Mouse (Mus musculus) liver, postnatal 0 days (tissue): ENCODE data around the gene Ccdc162. TPM values are rescaled to one million over a fixed set of nuclear protein-coding genes. Genes with fewer than 3 reads are reported as not detected.
A peak's percentile ranks its signal among the peaks of the same experiment; 100 is the strongest.

Source experiments
- ATAC-seq: fragments of 200-750 bp; cut with Nextera tagmentation; 2 replicates; pipeline ENCODE4 v1.8.0; 2017; ENCODE audit warnings: mild to moderate bottlenecking, moderate library complexity
- DNase-seq: peaks from one replicate; pipeline ENCODE4 v3.0.0-alpha.2; 2016
- H3K27ac ChIP-seq: fragments of 300-500 bp; sonication (generic); 2 replicates; pipeline ENCODE4 v1.5.1; 2014; ENCODE audit warnings: antibody characterized with exemption, moderate library complexity, mild to moderate bottlenecking, low read depth
- H3K27me3 ChIP-seq: fragments of 300-500 bp; sonication (generic); 2 replicates; pipeline ENCODE4 v1.6.1; 2014; ENCODE audit warnings: low read length, control low read depth, mixed read lengths; ENCODE audit not compliant: insufficient read depth
- H3K36me3 ChIP-seq: fragments of 300-500 bp; sonication (generic); replicated peaks from 2 replicates; pipeline ENCODE4 v1.6.1; 2014; ENCODE audit warnings: mild to moderate bottlenecking, control low read depth, low read length, moderate library complexity, mixed read lengths; ENCODE audit not compliant: insufficient read depth
- H3K4me1 ChIP-seq: fragments of 300-500 bp; sonication (generic); 2 replicates; pipeline ENCODE4 v1.6.1; 2014; ENCODE audit warnings: antibody characterized with exemption, mild to moderate bottlenecking, control low read depth; ENCODE audit not compliant: insufficient read depth
- H3K4me2 ChIP-seq: fragments of 300-500 bp; sonication (generic); 2 replicates; pipeline ENCODE4 v1.6.1; 2014; ENCODE audit warnings: low read depth, mild to moderate bottlenecking, low read length, moderate library complexity, mixed read lengths
- H3K4me3 ChIP-seq: fragments of 300-500 bp; sonication (generic); 2 replicates; pipeline ENCODE4 v1.5.1; 2014; ENCODE audit warnings: low read depth, low read length
- H3K9ac ChIP-seq: fragments of 300-500 bp; sonication (generic); replicated peaks from 2 replicates; pipeline ENCODE4 v1.6.1; 2014; ENCODE audit warnings: mild to moderate bottlenecking, moderate library complexity
- H3K9me3 ChIP-seq: fragments of 300-500 bp; sonication (generic); 2 replicates; pipeline ENCODE4 v1.6.1; 2016; ENCODE audit warnings: mild to moderate bottlenecking, control low read depth, low read length, mixed read lengths
- CTCF ChIP-seq: sonication (generic); IDR thresholded peaks from 2 replicates; pipeline ENCODE4 v1.5.1; 2016; ENCODE audit warnings: antibody characterized with exemption, low read depth
- EP300 ChIP-seq: IDR thresholded peaks from 2 replicates; pipeline ENCODE4 v1.6.1; 2016; ENCODE audit warnings: antibody characterized with exemption, low read depth, mild to moderate bottlenecking
- WGBS: fragments of 180-500 bp; shearing (Covaris S2); extraction: QIAGEN DNeasy Blood & Tissue Kit; methylation state at CpG from one replicate; pipeline ENCODE4 v1.1.7; 2014; ENCODE audit not compliant: insufficient replicate concordance; 5-methylcytosine and 5-hydroxymethylcytosine counted together
- polyA plus RNA-seq: library from polyadenylated mRNA; unstranded; fragments of >200 nt; fragmentation: Nextera tagmentation; extraction: Ambion mirVana; gene quantifications from 2 replicates; pipeline ENCODE4 v1.2.1, GENCODE M21; 2015

Gene Ccdc162
- polyA plus RNA-seq, 1 experiment from 2014 or later = 0.62 TPM

DNA sequence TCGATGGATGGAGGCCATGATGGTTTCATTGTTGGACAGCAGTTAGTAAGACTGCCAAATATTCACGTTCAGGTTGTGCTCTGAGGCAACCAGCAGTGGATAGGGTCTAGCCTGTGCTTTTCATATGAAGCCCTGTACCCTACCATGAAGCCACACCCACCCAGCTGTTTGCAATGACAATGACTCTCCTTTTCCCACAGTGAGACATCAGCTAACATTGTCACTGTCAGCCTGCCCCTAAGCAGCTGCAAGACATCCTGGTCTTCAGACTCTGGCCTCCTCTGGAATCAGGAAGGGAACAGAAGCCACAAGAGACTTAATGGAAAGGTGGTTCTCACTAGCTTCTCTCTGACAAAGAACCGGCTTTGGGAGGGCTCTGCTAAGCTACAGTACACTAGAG is 107.9 kb downstream of the Ccdc162 start:
- no peaks in the 10 kb centered on the region for H3K36me3 ChIP-seq
- WGBS = 82% methylated on average over 3 of the region's 3 CpGs
- no peak overlapping the region for H3K27ac ChIP-seq
- no peak overlapping the region for H3K9ac ChIP-seq
- no peaks in the 10 kb centered on the region for H3K9me3 ChIP-seq
- TF ChIP-seq CTCF (no peak), EP300 (no peak)
- no peaks in the 10 kb centered on the region for H3K27me3 ChIP-seq
- ATAC-seq (no peak), DNase-seq (no peak)
- no peak overlapping the region for H3K4me2 ChIP-seq
- no peak overlapping the region for H3K4me3 ChIP-seq
- peaks cover 18% of the 10 kb centered on the region for H3K4me1 ChIP-seq

DNA sequence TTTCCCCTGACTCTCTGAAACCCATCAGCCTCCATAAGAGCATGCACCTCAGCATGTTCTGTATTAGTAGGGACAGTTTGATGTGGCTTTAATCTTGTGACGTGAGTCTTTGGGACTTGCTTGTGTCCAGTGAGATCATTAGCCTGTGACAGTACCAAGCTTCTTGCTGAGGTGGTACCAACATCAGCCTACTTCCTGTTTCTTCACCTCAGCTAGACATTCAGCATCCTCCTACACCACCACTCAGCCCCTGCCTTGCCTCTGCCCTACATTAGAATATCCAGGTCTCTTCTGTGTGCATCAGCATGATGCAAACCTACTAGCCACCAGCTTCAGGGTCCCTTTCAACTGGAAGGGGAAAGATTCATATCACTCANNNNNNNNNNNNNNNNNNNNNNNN is 113.8 kb downstream of the Ccdc162 start:
- no peak for ATAC-seq
- Histone ChIP-seq H3K9ac (no peak overlapping the region), H3K27me3 (no peaks in the 10 kb centered on the region), H3K9me3 (no peaks in the 10 kb centered on the region), H3K4me1 (peaks cover 12% of the 10 kb centered on the region), H3K4me3 (no peak overlapping the region), H3K27ac (no peak overlapping the region), H3K36me3 (no peaks in the 10 kb centered on the region), H3K4me2 (no peak overlapping the region)
- no peak for DNase-seq
- TF ChIP-seq CTCF = no peak
- TF ChIP-seq EP300 = no peak
- WGBS = 68% methylated on average over 1 of the region's 1 CpGs

DNA sequence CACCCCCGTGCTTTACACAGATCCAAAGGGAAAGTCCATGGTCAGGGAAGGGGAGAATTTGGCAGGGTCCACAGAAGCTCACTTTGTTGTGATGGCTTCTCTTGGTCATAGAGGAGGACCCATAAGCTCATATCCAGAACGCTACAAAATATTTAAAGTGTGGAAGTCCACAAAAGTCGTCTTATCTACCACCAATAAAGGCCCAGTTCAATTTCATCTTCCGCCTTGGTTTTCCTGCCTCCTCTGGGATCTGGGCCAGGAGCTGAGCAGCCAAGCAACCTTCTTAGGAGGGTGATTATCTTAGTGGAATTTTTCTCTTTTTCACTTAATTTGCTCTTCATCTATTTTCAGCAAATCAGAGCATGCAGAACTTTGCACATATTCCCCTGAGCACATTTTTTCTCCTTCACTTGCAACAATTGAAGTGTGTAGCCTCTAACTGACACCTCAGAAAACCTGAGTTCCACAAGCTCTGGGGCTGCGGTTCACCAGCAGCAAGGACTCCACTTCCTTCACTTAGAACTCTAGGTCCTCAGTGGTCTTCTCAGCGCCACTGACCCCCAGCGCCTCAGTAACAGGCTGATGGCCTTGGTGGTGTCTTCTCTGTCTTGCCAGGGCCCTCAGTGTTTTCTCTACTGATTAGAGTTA is 114.4 kb downstream of the Ccdc162 start:
- no peak overlapping the region for H3K4me2 ChIP-seq
- H3K27me3 ChIP-seq = no peaks in the 10 kb centered on the region
- no peak overlapping the region for H3K9ac ChIP-seq
- H3K36me3 ChIP-seq = no peaks in the 10 kb centered on the region
- no peak for DNase-seq
- no peaks in the 10 kb centered on the region for H3K9me3 ChIP-seq
- no peak for TF ChIP-seq EP300
- no peak for TF ChIP-seq CTCF
- no peak for ATAC-seq
- no peak overlapping the region for H3K4me3 ChIP-seq
- WGBS = 61% methylated on average over 7 of the region's 7 CpGs
- H3K4me1 ChIP-seq = peaks cover 12% of the 10 kb centered on the region
- no peak overlapping the region for H3K27ac ChIP-seq

DNA sequence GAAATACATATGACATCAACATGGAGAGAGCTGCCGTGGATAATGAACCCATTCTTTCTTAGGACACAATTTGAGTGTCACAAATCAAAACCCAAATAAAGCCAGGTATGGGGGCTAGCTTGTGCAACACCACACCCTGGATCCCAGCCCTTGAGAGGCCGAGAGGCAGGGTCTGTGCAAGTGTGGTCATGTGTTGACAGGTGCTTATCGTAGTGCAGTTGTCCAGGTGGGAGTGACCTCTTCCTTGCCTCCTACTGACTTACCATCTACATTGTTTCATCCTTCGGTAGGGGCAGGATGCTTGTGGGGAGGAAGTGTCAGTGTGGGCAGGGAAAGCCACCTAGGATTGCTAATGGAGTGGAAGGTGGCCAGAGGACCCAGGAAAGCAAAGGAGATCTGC is 115.1 kb downstream of the Ccdc162 start:
- H3K4me2 ChIP-seq = no peak overlapping the region
- TF ChIP-seq CTCF (no peak), EP300 (no peak)
- peaks cover 18% of the 10 kb centered on the region for H3K4me1 ChIP-seq
- H3K36me3 ChIP-seq = no peaks in the 10 kb centered on the region
- no peak overlapping the region for H3K9ac ChIP-seq
- H3K27me3 ChIP-seq = no peaks in the 10 kb centered on the region
- no peaks in the 10 kb centered on the region for H3K9me3 ChIP-seq
- WGBS = 58% methylated on average over 4 of the region's 4 CpGs
- no peak overlapping the region for H3K27ac ChIP-seq
- no peak overlapping the region for H3K4me3 ChIP-seq
- DNase-seq (no peak), ATAC-seq (no peak)

DNA sequence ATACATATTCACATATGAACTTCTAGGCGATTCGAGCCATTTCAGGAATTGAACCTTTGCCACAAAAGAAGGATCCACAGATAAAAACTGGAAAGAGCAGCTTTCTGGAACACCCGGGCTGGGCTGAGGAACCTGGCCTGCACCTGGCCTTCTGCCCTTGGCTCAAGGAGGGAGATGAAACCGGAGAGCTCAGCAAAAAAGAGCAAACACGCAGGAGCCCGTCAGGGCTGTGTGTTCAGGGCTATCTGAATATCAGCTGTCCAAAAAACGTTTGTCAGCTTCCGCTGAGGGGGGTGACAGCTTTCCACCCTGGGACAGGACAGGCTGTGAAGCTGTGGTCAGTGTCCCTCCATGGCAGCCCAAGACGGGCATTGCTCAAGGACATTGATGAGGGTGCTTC is 117.4 kb downstream of the Ccdc162 start:
- H3K4me3 ChIP-seq = no peak overlapping the region
- TF ChIP-seq CTCF = no peak
- TF ChIP-seq EP300 = no peak
- no peak overlapping the region for H3K4me2 ChIP-seq
- H3K27me3 ChIP-seq = no peaks in the 10 kb centered on the region
- peaks cover 22% of the 10 kb centered on the region for H3K4me1 ChIP-seq
- WGBS = 51% methylated on average over 9 of the region's 9 CpGs
- H3K9me3 ChIP-seq = no peaks in the 10 kb centered on the region
- no peaks in the 10 kb centered on the region for H3K36me3 ChIP-seq
- H3K9ac ChIP-seq = no peak overlapping the region
- H3K27ac ChIP-seq = no peak overlapping the region
- no peak for DNase-seq
- no peak for ATAC-seq

DNA sequence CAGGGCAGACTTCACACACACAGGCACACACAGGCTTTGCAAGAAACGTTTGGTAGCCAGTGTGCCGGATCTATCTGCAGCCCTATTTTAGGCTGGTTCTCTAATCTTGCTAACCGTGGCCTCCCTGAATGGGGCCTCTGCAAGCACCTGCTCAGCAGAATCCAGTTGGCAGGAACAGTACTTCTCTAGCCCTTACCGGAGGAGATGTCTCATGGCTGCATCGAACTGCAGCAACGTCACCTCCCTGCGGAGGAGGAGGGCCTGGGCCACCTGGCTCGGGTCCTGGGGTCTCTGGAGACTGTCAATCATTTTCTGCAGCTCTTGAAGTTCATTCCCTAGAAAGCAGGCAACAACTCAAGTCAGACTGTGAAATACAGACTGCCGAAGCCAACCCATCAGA is 118.2 kb downstream of the Ccdc162 start:
- Histone ChIP-seq H3K4me2 (no peak overlapping the region), H3K27ac (0 out of 2 replicates have a peak overlapping the region, but pooled peaks have one; percentile 6), H3K4me1 (peaks cover 22% of the 10 kb centered on the region), H3K27me3 (no peaks in the 10 kb centered on the region), H3K4me3 (no peak overlapping the region), H3K9me3 (no peaks in the 10 kb centered on the region), H3K9ac (no peak overlapping the region), H3K36me3 (no peaks in the 10 kb centered on the region)
- ATAC-seq (no peak), DNase-seq (no peak)
- TF ChIP-seq EP300 = no peak
- TF ChIP-seq CTCF = no peak
- WGBS = 37% methylated on average over 9 of the region's 9 CpGs
